Mouse (Mus musculus) kidney, postnatal 25 days (tissue): ENCODE results near the gene Tent5d.

Experiments used
- DNase-seq, 2 experiments: peaks; one replicate each; pipeline ENCODE4 v3.0.0; 2021; ENCODE audit warnings: mixed read lengths in 2 of 2

The Tent5d gene

GRCm38 (mm10) chrX:107792290-107792689, at the start of gene Tent5d:
TSS of gene Tent5d (plus strand) at chrX:107792590.
- no peak for DNase-seq

- no peak for DNase-seq
These were observed 24.5 kb upstream of the Tent5d start for GRCm38 (mm10) chrX:107767896-107768295.

- DNase-seq: no peak
These were observed 2.3 kb upstream of the Tent5d start for GRCm38 (mm10) chrX:107790136-107790535.

- DNase-seq: no peak
These were observed 1.5 kb upstream of the Tent5d start for GRCm38 (mm10) chrX:107790750-107791493.

GRCm38 (mm10) chrX:107795785-107796184, 3.4 kb downstream of the Tent5d start:
- DNase-seq: no peak

- no peak for DNase-seq
These were observed 4.5 kb downstream of the Tent5d start for GRCm38 (mm10) chrX:107796919-107797318.

- DNase-seq: no peak
These were observed 19.7 kb downstream of the Tent5d start for GRCm38 (mm10) chrX:107812120-107812519.

GRCm38 (mm10) chrX:107815502-107816217, 23.3 kb downstream of the Tent5d start:
- DNase-seq: peak; percentile 32 to 53

GRCm38 (mm10) chrX:107816218-107816554, 23.8 kb downstream of the Tent5d start, which contains the start of gene 2610002M06Rik:
TSS of gene 2610002M06Rik (minus strand) at chrX:107816334.
- DNase-seq: peak; percentile 93 to 94

GRCm38 (mm10) chrX:107816726-107817125, 24.3 kb downstream of the Tent5d start:
- no peak for DNase-seq

GRCm38 (mm10) chrX:107858165-107858564, 65.8 kb downstream of the Tent5d start:
- DNase-seq: no peak
